Comparison of ENCODE assay signal across 8 mouse cellular contexts in the genomic region with DNA sequence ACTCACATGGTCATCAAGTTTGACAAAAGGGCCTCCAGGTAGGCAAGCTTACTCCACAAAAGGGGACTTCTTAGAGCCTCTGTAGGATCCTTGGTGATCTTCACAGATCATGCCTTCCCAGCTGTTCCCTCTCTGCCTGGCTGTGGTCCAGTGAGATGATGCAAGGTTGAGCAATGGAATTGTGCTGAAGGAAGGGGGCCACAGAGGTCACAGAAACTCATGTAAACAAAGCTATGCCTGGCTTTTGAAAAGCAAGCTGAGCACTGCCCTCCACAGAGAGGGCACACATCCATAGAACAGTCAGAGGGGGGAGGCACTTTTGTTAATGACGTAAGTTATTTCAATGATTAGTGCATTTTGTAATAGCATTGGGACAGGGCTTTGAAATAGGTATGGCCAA.
A peak's percentile ranks its signal among the peaks of the same experiment; 100 is the strongest.
DNase-seq lines count a peak whose midpoint lies in the region; ATAC-seq lines count a peak whose summit lies in the region.
"Had no signal": no experiment of that assay in that cellular context is flagged by ENCODE, and none has a peak within 500 bp of the region (broad histone marks: within the 10 kb centered on the region; RNA-seq: fewer than 3 reads in every experiment).

No protein-coding gene starts in this region.

- no peak overlapping the region for H3K27ac ChIP-seq in hindbrain, embryonic 11.5 days (ENCODE audit: low read depth, low read length)
- H3K27ac ChIP-seq: heart, embryonic 13.5 days had no signal

- DNase-seq in NIH3T3 (ENCODE audit: low read depth): peak; percentile 81
- DNase-seq in adrenal gland, postnatal 14 days: peak; percentile 80
- DNase-seq in heart, postnatal 4 days: peak; percentile 41
- peak; percentile 79 for DNase-seq in lung, postnatal 36 days
- no peak for DNase-seq in hindbrain, embryonic 11.5 days (ENCODE audit: low spot score)
- no peak for DNase-seq in right cerebral cortex, postnatal 36 days (ENCODE audit: low spot score in 2 of 2)

- H3K4me3 ChIP-seq in hindbrain, embryonic 11.5 days (ENCODE audit: low read depth, low read length): no peak overlapping the region
- H3K4me3 ChIP-seq: heart, embryonic 13.5 days had no signal

- H3K9ac ChIP-seq in hindbrain, embryonic 11.5 days (ENCODE audit: low read depth, low read length): no peak overlapping the region
- H3K9ac ChIP-seq: heart, embryonic 13.5 days had no signal

- no peak overlapping the region for H3K4me2 ChIP-seq in hindbrain, embryonic 11.5 days (replicated peaks; ENCODE audit: low read depth, low read length)
- H3K4me2 ChIP-seq: heart, embryonic 13.5 days had no signal

- ATAC-seq in hindbrain, embryonic 11.5 days (ENCODE audit: low FRiP score): no peak
- ATAC-seq in activated CD4-positive, CD25-positive, alpha-beta regulatory T cell, adult 4 months: no peak

- H3K9me3 ChIP-seq in hindbrain, embryonic 11.5 days (ENCODE audit: control insufficient read depth, low read length): no peaks in the 10 kb centered on the region
- H3K9me3 ChIP-seq: heart, embryonic 13.5 days had no signal

- no peaks in the 10 kb centered on the region for H3K27me3 ChIP-seq in hindbrain, embryonic 11.5 days (ENCODE audit: control insufficient read depth, insufficient read depth, low read length)
- H3K27me3 ChIP-seq: heart, embryonic 13.5 days had no signal

- H3K36me3 ChIP-seq in hindbrain, embryonic 11.5 days (ENCODE audit: control insufficient read depth, insufficient read depth, low read length): no peaks in the 10 kb centered on the region
- H3K36me3 ChIP-seq: heart, embryonic 13.5 days had no signal

- H3K4me1 ChIP-seq in hindbrain, embryonic 11.5 days (replicated peaks; ENCODE audit: control insufficient read depth, insufficient read depth, low read length): no peaks in the 10 kb centered on the region
- H3K4me1 ChIP-seq: heart, embryonic 13.5 days had no signal

- WGBS in hindbrain, embryonic 11.5 days: 60% methylated on average over 1 of the region's 1 CpGs

Comparison
In these comparisons a context has a peak if more than half of its experiments do, and no peak if none do; other contexts are left out.
1. DNase-seq: peak in NIH3T3 (single experiment), adrenal gland, postnatal 14 days (single experiment), heart, postnatal 4 days (single experiment) and lung, postnatal 36 days (single experiment); none in hindbrain, embryonic 11.5 days (single experiment) and right cerebral cortex, postnatal 36 days (0 of 2).